Mouse (Mus musculus) ES-E14 (cell line): ENCODE results near the gene Ddc. TPM values are rescaled to one million over a fixed set of nuclear protein-coding genes. Genes with fewer than 3 reads are reported as not detected.

ENCODE experiments used
- DNase-seq: peaks from one replicate; pipeline ENCODE4 v3.0.0-alpha.2; 2013; ENCODE audit warnings: low read depth, low spot score
- H3K27ac ChIP-seq: 2 replicates; pipeline ENCODE4 v1.5.1; 2012; ENCODE audit warnings: low read depth, mild to moderate bottlenecking, low read length, moderate library complexity, mixed read lengths; ENCODE audit not compliant: poor library complexity, insufficient read depth, severe bottlenecking
- H3K36me3 ChIP-seq: 2 replicates; pipeline ENCODE4 v1.6.1; 2012; ENCODE audit warnings: mild to moderate bottlenecking, low read length, moderate library complexity, mixed read lengths; ENCODE audit not compliant: control insufficient read depth, poor library complexity, insufficient read depth, severe bottlenecking
- H3K4me1 ChIP-seq, 2 experiments: fragments of 150-350 bp in 1 of 2; sonication (generic) in 1 of 2; 2 replicates each; pipeline ENCODE4 v1.6.1; 2012; ENCODE audit warnings: low read length in 2 of 2, mild to moderate bottlenecking in 1 of 2, mixed read lengths in 1 of 2; ENCODE audit not compliant: control insufficient read depth in 2 of 2, insufficient read depth in 2 of 2, poor library complexity in 1 of 2
- H3K4me3 ChIP-seq, 2 experiments: fragments of 150-350 bp in 1 of 2; sonication (generic) in 1 of 2; 2 replicates each; pipeline ENCODE4 v1.5.1; 2012; ENCODE audit warnings: low read length in 2 of 2, low read depth in 1 of 2, mild to moderate bottlenecking in 1 of 2, mixed read lengths in 1 of 2; ENCODE audit not compliant: insufficient read depth in 1 of 2, poor library complexity in 1 of 2, severe bottlenecking in 1 of 2
- H3K9ac ChIP-seq: 2 replicates; pipeline ENCODE4 v1.6.1; 2012; ENCODE audit warnings: low read depth, mild to moderate bottlenecking, low read length, mixed read lengths; ENCODE audit not compliant: poor library complexity, insufficient read depth, severe bottlenecking
- H3K9me3 ChIP-seq: fragments of 150-350 bp; sonication (generic); 2 replicates; pipeline ENCODE4 v1.6.1; 2012; ENCODE audit warnings: low read depth, mild to moderate bottlenecking, low read length; ENCODE audit not compliant: control insufficient read depth, insufficient read depth
- CHD2 ChIP-seq: IDR thresholded peaks from 2 replicates; pipeline ENCODE4 v1.6.1; 2014; ENCODE audit warnings: mild to moderate bottlenecking, low read depth, low read length, inconsistent platforms
- HCFC1 ChIP-seq: IDR thresholded peaks from 2 replicates; pipeline ENCODE4 v1.6.1; 2012; ENCODE audit warnings: low read length, inconsistent platforms, borderline replicate concordance; ENCODE audit not compliant: insufficient read depth
- MAFK ChIP-seq: IDR thresholded peaks from 2 replicates; pipeline ENCODE4 v1.6.1; 2014; ENCODE audit warnings: mild to moderate bottlenecking, low read depth, low read length, inconsistent platforms; ENCODE audit not compliant: insufficient read depth
- ZC3H11A ChIP-seq: IDR thresholded peaks from 2 replicates; pipeline ENCODE4 v1.6.1; 2012; ENCODE audit warnings: low read depth, mild to moderate bottlenecking, inconsistent platforms, low read length, borderline replicate concordance
- ZNF384 ChIP-seq: IDR thresholded peaks from 2 replicates; pipeline ENCODE4 v1.6.1; 2012; ENCODE audit warnings: low read depth, low read length, inconsistent platforms
- in situ Hi-C, 2 experiments: fragments of 600-800 bp; cut with MboI; formaldehyde crosslinking; loops; one replicate each; pipeline ENCODE4 v1.15.1; 2025; ENCODE audit warnings: low sequenced_read_pairs in 2 of 2, inconsistent platforms in 1 of 2; ENCODE audit not compliant: unreplicated experiment in 2 of 2
- total RNA-seq: library from RNA; depleted of rRNA; stranded (reverse); fragments of 300-350 nt; gene quantifications from 2 replicates; pipeline ENCODE4 v1.2.3, GENCODE M21; 2012

Ddc gene
- total RNA-seq, 1 experiment = 29.1 TPM

GRCm38 (mm10) chr11:11819206-11819605, 78.7 kb downstream of the Ddc start:
- no peak overlapping the region for H3K9ac ChIP-seq
- no peak overlapping the region for H3K4me3 ChIP-seq
- no peaks in the 10 kb centered on the region for H3K36me3 ChIP-seq
- DNase-seq = no peak
- no peak overlapping the region for H3K27ac ChIP-seq
- in situ Hi-C loops = no loop called here
- no peaks in the 10 kb centered on the region for H3K9me3 ChIP-seq
- H3K4me1 ChIP-seq = peaks cover 9 to 12% of the 10 kb centered on the region in 2 experiments
- TF ChIP-seq ZNF384 (no peak), HCFC1 (no peak), MAFK (no peak), CHD2 (no peak), ZC3H11A (no peak)

- H3K36me3 ChIP-seq = no peaks in the 10 kb centered on the region
- DNase-seq = no peak
- TF ChIP-seq ZNF384 = no peak
- no peak overlapping the region for H3K4me3 ChIP-seq
- in situ Hi-C loops = no loop called here
- H3K4me1 ChIP-seq = peaks cover 9 to 12% of the 10 kb centered on the region in 2 experiments
- H3K27ac ChIP-seq = no peak overlapping the region
- H3K9me3 ChIP-seq = no peaks in the 10 kb centered on the region
- no peak overlapping the region for H3K9ac ChIP-seq
These were observed 79.1 kb downstream of the Ddc start for GRCm38 (mm10) chr11:11818797-11819196.

- DNase-seq = no peak
- Histone ChIP-seq H3K9me3 (no peaks in the 10 kb centered on the region), H3K4me1 (peaks cover 7% of the 10 kb centered on the region in 2 experiments; a peak in 2 of 4 replicates), H3K36me3 (no peaks in the 10 kb centered on the region), H3K27ac (no peak overlapping the region), H3K4me3 (no peak overlapping the region), H3K9ac (no peak overlapping the region)
- TF ChIP-seq HCFC1 = no peak
- no peak for TF ChIP-seq ZC3H11A
- TF ChIP-seq CHD2 = no peak
- TF ChIP-seq MAFK = no peak
- no peak for TF ChIP-seq ZNF384
- in situ Hi-C loops = no loop called here
These were observed 82.2 kb downstream of the Ddc start for GRCm38 (mm10) chr11:11815737-11816136.

GRCm38 (mm10) chr11:11811906-11812480, 86.0 kb downstream of the Ddc start:
- Histone ChIP-seq H3K9ac (peak overlapping the region; percentile 17; the same call in 1 of the 2 replicates), H3K27ac (no peak overlapping the region), H3K4me1 (peaks cover 4% of the 10 kb centered on the region in 2 experiments; a peak in 3 of 4 replicates), H3K36me3 (no peaks in the 10 kb centered on the region), H3K4me3 (no peak overlapping the region), H3K9me3 (no peaks in the 10 kb centered on the region)
- DNase-seq = peak; percentile 84
- TF ChIP-seq ZNF384 (no peak), ZC3H11A (peak; percentile 85)
- in situ Hi-C loops = loop anchor here (5.0 kb wide), 1 partner anchor 160 kb away; no protein-coding TSS in a partner anchor
